Mouse (Mus musculus) kidney, postnatal 25 days (tissue): ENCODE results near the gene Strn4.

Experiments used
- DNase-seq, 2 experiments: peaks; one replicate each; pipeline ENCODE4 v3.0.0; 2021; ENCODE audit warnings: mixed read lengths in 2 of 2

Strn4 gene

GRCm38 (mm10) chr7:16879796-16880547 lies 64.3 kb downstream of the Strn4 start:
- no peak for DNase-seq

- no peak for DNase-seq
Observed at GRCm38 (mm10) chr7:16880615-16881014, 64.9 kb downstream of the Strn4 start.

GRCm38 (mm10) chr7:16883162-16883561 lies 67.5 kb downstream of the Strn4 start:
- DNase-seq: no peak

GRCm38 (mm10) chr7:16884334-16884733 lies 68.6 kb downstream of the Strn4 start:
- DNase-seq: no peak

- DNase-seq: no peak
Observed at GRCm38 (mm10) chr7:16885271-16885776, 69.6 kb downstream of the Strn4 start.

- DNase-seq: no peak
Observed at GRCm38 (mm10) chr7:16885905-16886304, 70.2 kb downstream of the Strn4 start.
